Comparison of ENCODE assay signal across 29 mouse cellular contexts in the genomic region with DNA sequence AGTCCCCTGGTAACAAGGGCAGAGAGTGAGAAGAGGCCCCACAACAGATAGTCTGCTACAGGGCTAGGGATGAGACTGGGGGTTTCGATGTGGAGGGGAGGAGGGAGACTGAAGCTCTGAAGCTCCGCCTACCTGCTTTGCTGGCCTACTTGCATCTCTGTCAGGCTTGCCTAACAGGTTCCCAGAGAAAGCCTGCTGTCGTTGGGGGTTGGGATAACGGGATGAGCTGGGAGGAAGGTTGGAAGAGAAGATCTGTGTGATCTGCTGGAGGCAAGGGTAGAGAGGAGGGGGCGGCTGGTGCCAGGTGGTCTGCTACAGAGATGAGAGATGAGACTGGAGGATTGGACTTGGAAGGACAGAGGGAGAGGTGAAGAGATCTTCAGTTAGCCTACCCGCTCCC. TPM values are rescaled to one million over a fixed set of nuclear protein-coding genes. Genes with fewer than 3 reads are reported as not detected.
DNase-seq lines count a peak whose midpoint lies in the region; ATAC-seq and TF ChIP-seq lines count a peak whose summit lies in the region.
"Had no signal": no experiment of that assay in that cellular context is flagged by ENCODE, and none has a peak within 500 bp of the region (broad histone marks: within the 10 kb centered on the region; RNA-seq: fewer than 3 reads in every experiment).

No protein-coding gene starts in this region.

- no peaks in the 10 kb centered on the region for H3K27me3 ChIP-seq in midbrain, embryonic 11.5 days (ENCODE audit: control insufficient read depth, insufficient read depth, low read length)
- H3K27me3 ChIP-seq in forebrain, embryonic 12.5 days, result no peaks in the 10 kb centered on the region
- H3K27me3 ChIP-seq: embryonic facial prominence, embryonic 12.5 days; forebrain, embryonic 13.5 days; heart, embryonic 12.5 days; heart, embryonic 15.5 days had no signal

- DNase-seq in brain, embryonic 14.5 days (ENCODE audit: low read depth), result peak; percentile 2
- DNase-seq in embryo, embryonic 10 days (ENCODE audit: low spot score), result peak; percentile 27
- peak; percentile 5 for DNase-seq in embryo, embryonic 9.5 days (ENCODE audit: extremely low spot score)
- DNase-seq in retina, postnatal 1 day, result peak; percentile 63
- no peak for DNase-seq in midbrain, embryonic 11.5 days (ENCODE audit: low spot score, missing footprints)
- DNase-seq: adrenal gland, adult 8-10 months; adrenal gland, postnatal 25 days; cerebellum, adult 18-20 months; cerebellum, adult 9-11 months; cerebellum, postnatal 25 days; gastrocnemius, adult 2 months; gastrocnemius, postnatal 14 days; heart, adult 18-20 months; heart, postnatal 14 days; heart, postnatal 4 days; kidney, adult 18-20 months had no signal

- no peak overlapping the region for H3K4me3 ChIP-seq in midbrain, embryonic 11.5 days (ENCODE audit: low read depth, low read length)
- H3K4me3 ChIP-seq in forebrain, embryonic 12.5 days (replicated peaks), result no peak overlapping the region
- H3K4me3 ChIP-seq: embryonic facial prominence, embryonic 12.5 days; erythroblast, embryonic 14.5 days; forebrain, embryonic 13.5 days; gastrocnemius, adult 2 months; heart, embryonic 12.5 days; heart, embryonic 15.5 days had no signal

- H3K9me3 ChIP-seq in midbrain, embryonic 11.5 days (ENCODE audit: control insufficient read depth, low read length), result no peaks in the 10 kb centered on the region
- H3K9me3 ChIP-seq in forebrain, embryonic 12.5 days, result no peaks in the 10 kb centered on the region
- H3K9me3 ChIP-seq: embryonic facial prominence, embryonic 12.5 days; forebrain, embryonic 13.5 days; heart, embryonic 12.5 days; heart, embryonic 15.5 days had no signal

- WGBS in midbrain, embryonic 11.5 days, result 31% methylated on average over 6 of the region's 6 CpGs
- WGBS in forebrain, embryonic 12.5 days, result 37% methylated on average over 6 of the region's 6 CpGs

- no peak overlapping the region for H3K27ac ChIP-seq in midbrain, embryonic 11.5 days (ENCODE audit: low read depth, low read length)
- H3K27ac ChIP-seq in forebrain, embryonic 12.5 days, result no peak overlapping the region
- H3K27ac ChIP-seq: embryonic facial prominence, embryonic 12.5 days; forebrain, embryonic 13.5 days; gastrocnemius, adult 2 months; heart, embryonic 15.5 days; hindbrain, embryonic 14.5 days; hindbrain, postnatal 0 days had no signal

- no peaks in the 10 kb centered on the region for H3K36me3 ChIP-seq in midbrain, embryonic 11.5 days (ENCODE audit: control insufficient read depth, insufficient read depth, low read length)
- no peaks in the 10 kb centered on the region for H3K36me3 ChIP-seq in forebrain, embryonic 12.5 days (replicated peaks)
- H3K36me3 ChIP-seq: embryonic facial prominence, embryonic 12.5 days; heart, embryonic 12.5 days; heart, embryonic 15.5 days had no signal

- no peak for TF ChIP-seq CTCF in brain, embryonic 14.5 days (IDR thresholded peaks at IDR 0.05; ENCODE audit: borderline replicate concordance, extremely low read depth, insufficient read depth, insufficient read length)

- no peak for TF ChIP-seq POLR2A in brain, embryonic 14.5 days (IDR thresholded peaks at IDR 0.05; ENCODE audit: borderline replicate concordance, extremely low read depth, insufficient read depth, insufficient read length, poor library complexity, severe bottlenecking)

- ATAC-seq in midbrain, embryonic 11.5 days (ENCODE audit: low FRiP score), result no peak
- no peak for ATAC-seq in forebrain, embryonic 12.5 days (ENCODE audit: low FRiP score)
- ATAC-seq: activated CD4-positive, CD25-positive, alpha-beta regulatory T cell, adult 4 months; CD4-positive, CD25-positive, alpha-beta regulatory T cell, adult 4 months; forebrain, embryonic 13.5 days; forebrain, embryonic 16.5 days; hindbrain, postnatal 0 days; inflammation-experienced regulatory T-cells, adult 6 months; intestine, embryonic 16.5 days had no signal

- no peaks in the 10 kb centered on the region for H3K4me1 ChIP-seq in midbrain, embryonic 11.5 days (ENCODE audit: control insufficient read depth, insufficient read depth, low read length)
- no peaks in the 10 kb centered on the region for H3K4me1 ChIP-seq in forebrain, embryonic 12.5 days
- H3K4me1 ChIP-seq: embryonic facial prominence, embryonic 12.5 days; forebrain, embryonic 13.5 days; heart, embryonic 15.5 days had no signal

- H3K9ac ChIP-seq in midbrain, embryonic 11.5 days (ENCODE audit: low read length), result no peak overlapping the region
- H3K9ac ChIP-seq in forebrain, embryonic 12.5 days, result no peak overlapping the region
- H3K9ac ChIP-seq: embryonic facial prominence, embryonic 12.5 days; forebrain, embryonic 13.5 days; heart, embryonic 12.5 days; heart, embryonic 15.5 days; hindbrain, embryonic 14.5 days had no signal

- H3K4me2 ChIP-seq in midbrain, embryonic 11.5 days, result no peak overlapping the region
- H3K4me2 ChIP-seq in forebrain, embryonic 12.5 days, result no peak overlapping the region
- H3K4me2 ChIP-seq: embryonic facial prominence, embryonic 12.5 days; forebrain, embryonic 13.5 days; heart, embryonic 12.5 days; heart, embryonic 15.5 days; hindbrain, embryonic 14.5 days had no signal

RNA-seq across cellular contexts. Expression of a gene that starts 47.9 kb away (rescaled TPM):
- 0.01 and 0.03 TPM in 2 replicates for polyA plus RNA-seq in brain, embryonic 14.5 days (2012; rRNA removed)
- not detected in 2 replicates for polyA plus RNA-seq in midbrain, embryonic 11.5 days (2014; fragmentation: Nextera tagmentation; extraction: Ambion mirVana)
- 0.04 TPM in 1 of 2 replicates, not detected in the other for polyA plus RNA-seq in forebrain, embryonic 12.5 days (2016; fragmentation: Nextera tagmentation; extraction: Ambion mirVana)
- polyA plus RNA-seq: activated CD4-positive, CD25-positive, alpha-beta regulatory T cell, adult 4 months; CD4-positive, CD25-positive, alpha-beta regulatory T cell, adult 4 months; erythroblast, embryonic 14.5 days; forebrain, embryonic 13.5 days; forebrain, embryonic 16.5 days had no signal

RNA-seq across cellular contexts. Expression of a gene that starts 52.8 kb away (rescaled TPM):
- polyA plus RNA-seq in brain, embryonic 14.5 days (2012; rRNA removed), result 0.38 and 0.62 TPM in 2 replicates
- polyA plus RNA-seq in midbrain, embryonic 11.5 days (2014; fragmentation: Nextera tagmentation; extraction: Ambion mirVana), result 0.57 and 0.72 TPM in 2 replicates
- 0.20 TPM in 1 of 2 replicates, not detected in the other for polyA plus RNA-seq in forebrain, embryonic 12.5 days (2016; fragmentation: Nextera tagmentation; extraction: Ambion mirVana)
- polyA plus RNA-seq: erythroblast, embryonic 14.5 days had no signal
